16 mouse cellular contexts compared by ENCODE assay signal in genomic region chr7:74766550-74766949, GRCm38 (mm10).
A peak's percentile ranks its signal among the peaks of the same experiment; 100 is the strongest.
DNase-seq lines count a peak whose midpoint lies in the region; ATAC-seq lines count a peak whose summit lies in the region.
"Had no signal": no experiment of that assay in that cellular context is flagged by ENCODE, and none has a peak within 500 bp of the region (broad histone marks: within the 10 kb centered on the region; RNA-seq: fewer than 3 reads in every experiment).

No protein-coding gene starts in this region.

- peak; percentile 21 to 56 for DNase-seq in gastrocnemius, adult 8-10 months (ENCODE audit: low spot score in 2 of 2)
- no peak for DNase-seq in gastrocnemius, postnatal 14 days
- DNase-seq in layer of hippocampus, adult 9-11 months: peak; percentile 6
- DNase-seq in layer of hippocampus, adult 9-10 months (ENCODE audit: low spot score): no peak
- DNase-seq in adrenal gland, postnatal 10 days: peak; percentile 53
- peak; percentile 4 to 48 for DNase-seq in heart, postnatal 10 days
- DNase-seq in forebrain, embryonic 11.5 days (ENCODE audit: low spot score): no peak
- DNase-seq: cerebellum, adult 11 months; kidney, postnatal 10 days; lung, postnatal 14 days; right cerebral cortex, postnatal 4 days; thymus, adult 2 months had no signal

- ATAC-seq in kidney, embryonic 15.5 days (replicated peaks; ENCODE audit: low FRiP score): no peak
- no peak for ATAC-seq in forebrain, embryonic 11.5 days (replicated peaks; ENCODE audit: low FRiP score)

- no peaks in the 10 kb centered on the region for H3K36me3 ChIP-seq in kidney, embryonic 15.5 days
- no peaks in the 10 kb centered on the region for H3K36me3 ChIP-seq in forebrain, embryonic 11.5 days (ENCODE audit: control insufficient read depth, insufficient read depth, low read length)
- H3K36me3 ChIP-seq: limb, embryonic 12.5 days; liver, embryonic 15.5 days; neural tube, embryonic 13.5 days had no signal

- H3K4me3 ChIP-seq in kidney, embryonic 15.5 days (replicated peaks): no peak overlapping the region
- no peak overlapping the region for H3K4me3 ChIP-seq in forebrain, embryonic 11.5 days (ENCODE audit: low read depth, low read length)
- H3K4me3 ChIP-seq: limb, embryonic 12.5 days; liver, embryonic 15.5 days; neural tube, embryonic 13.5 days had no signal

- no peak overlapping the region for H3K27ac ChIP-seq in kidney, embryonic 15.5 days
- H3K27ac ChIP-seq in forebrain, embryonic 11.5 days (ENCODE audit: low read depth, low read length): no peak overlapping the region
- H3K27ac ChIP-seq: limb, embryonic 12.5 days; liver, embryonic 15.5 days; neural tube, embryonic 13.5 days had no signal

- no peak overlapping the region for H3K4me2 ChIP-seq in kidney, embryonic 15.5 days
- no peak overlapping the region for H3K4me2 ChIP-seq in forebrain, embryonic 11.5 days (ENCODE audit: low read depth, low read length, severe bottlenecking)
- H3K4me2 ChIP-seq: limb, embryonic 12.5 days; liver, embryonic 15.5 days; neural tube, embryonic 13.5 days had no signal

- no peaks in the 10 kb centered on the region for H3K4me1 ChIP-seq in kidney, embryonic 15.5 days
- H3K4me1 ChIP-seq in forebrain, embryonic 11.5 days (replicated peaks; ENCODE audit: control insufficient read depth, insufficient read depth, low read length): no peaks in the 10 kb centered on the region
- H3K4me1 ChIP-seq: limb, embryonic 12.5 days; liver, embryonic 15.5 days had no signal

- no peaks in the 10 kb centered on the region for H3K9me3 ChIP-seq in kidney, embryonic 15.5 days (replicated peaks)
- H3K9me3 ChIP-seq in forebrain, embryonic 11.5 days (ENCODE audit: control insufficient read depth, low read length): no peaks in the 10 kb centered on the region
- H3K9me3 ChIP-seq: limb, embryonic 12.5 days; liver, embryonic 15.5 days; neural tube, embryonic 13.5 days had no signal

- H3K9ac ChIP-seq in kidney, embryonic 15.5 days: no peak overlapping the region
- H3K9ac ChIP-seq in forebrain, embryonic 11.5 days (ENCODE audit: low read length): no peak overlapping the region
- H3K9ac ChIP-seq: limb, embryonic 12.5 days; liver, embryonic 15.5 days; neural tube, embryonic 13.5 days had no signal

- H3K27me3 ChIP-seq in kidney, embryonic 15.5 days: no peaks in the 10 kb centered on the region
- no peaks in the 10 kb centered on the region for H3K27me3 ChIP-seq in forebrain, embryonic 11.5 days (ENCODE audit: control insufficient read depth, insufficient read depth, low read length)
- H3K27me3 ChIP-seq: limb, embryonic 12.5 days; liver, embryonic 15.5 days; neural tube, embryonic 13.5 days had no signal

- intact Hi-C loops in gastrocnemius, postnatal 14 days (cut with DNase I; ENCODE audit: low total_unique reads): no loop called here
- intact Hi-C loops in heart, postnatal 10 days (cut with DNase I): no loop called here

- WGBS in kidney, embryonic 15.5 days: 78% methylated on average over 4 of the region's 4 CpGs
- 84% methylated on average over 4 of the region's 4 CpGs for WGBS in forebrain, embryonic 11.5 days

Comparison
In these comparisons a context has a peak if more than half of its experiments do, and no peak if none do; other contexts are left out.
1. DNase-seq: peak in gastrocnemius, adult 8-10 months (2 of 2), layer of hippocampus, adult 9-11 months (single experiment), adrenal gland, postnatal 10 days (single experiment) and heart, postnatal 10 days (2 of 2); none in gastrocnemius, postnatal 14 days (single experiment), layer of hippocampus, adult 9-10 months (single experiment) and forebrain, embryonic 11.5 days (single experiment).